Mouse (Mus musculus): ENCODE measurements around the gene Hs1bp3. TPM values are rescaled to one million over a fixed set of nuclear protein-coding genes. Genes with fewer than 3 reads are reported as not detected.

The Hs1bp3 gene
- polyA plus RNA-seq, 1 experiment from 2014 or later: 17.5 TPM

GRCm38 (mm10) chr12:8306432-8306831, 6.8 kb upstream of the Hs1bp3 start:
- Histone ChIP-seq H3K4me2 (no peak overlapping the region), H3K27me3 (peaks cover 73% of the 10 kb centered on the region), H3K9ac (replicated peaks) (no peak overlapping the region), H3K4me3 (replicated peaks) (no peak overlapping the region), H3K36me3 (no peaks in the 10 kb centered on the region), H3K9me3 (no peaks in the 10 kb centered on the region), H3K4me1 (replicated peaks) (peaks cover 21% of the 10 kb centered on the region), H3K27ac (no peak overlapping the region)
- 0 out of 2 replicates have a peak, but pooled peaks have one; percentile 29 for ATAC-seq (ENCODE audit: insufficient number of reproducible peaks, insufficient read depth, low FRiP score, low TSS enrichment, low read depth)
- 6% methylated on average over 5 of the region's 5 CpGs for WGBS

GRCm38 (mm10) chr12:8306910-8307309, 6.3 kb upstream of the Hs1bp3 start:
- Histone ChIP-seq H3K27me3 (peaks cover 73% of the 10 kb centered on the region), H3K4me2 (no peak overlapping the region), H3K27ac (no peak overlapping the region), H3K4me3 (replicated peaks) (no peak overlapping the region), H3K9ac (replicated peaks) (no peak overlapping the region), H3K4me1 (replicated peaks) (peaks cover 16% of the 10 kb centered on the region), H3K36me3 (no peaks in the 10 kb centered on the region), H3K9me3 (no peaks in the 10 kb centered on the region)
- ATAC-seq (ENCODE audit: insufficient number of reproducible peaks, insufficient read depth, low FRiP score, low TSS enrichment, low read depth): no peak
- WGBS: 75% methylated on average over 1 of the region's 1 CpGs

- 43% methylated on average over 17 of the region's 17 CpGs for WGBS
- no peak overlapping the region for H3K4me2 ChIP-seq
- no peak overlapping the region; the same call in 1 of the 2 replicates for H3K9ac ChIP-seq (replicated peaks)
- peaks cover 42% of the 10 kb centered on the region for H3K27me3 ChIP-seq
- no peaks in the 10 kb centered on the region for H3K36me3 ChIP-seq
- no peak overlapping the region for H3K4me3 ChIP-seq (replicated peaks)
- H3K9me3 ChIP-seq: no peaks in the 10 kb centered on the region
- no peak overlapping the region for H3K27ac ChIP-seq
- peaks cover 19% of the 10 kb centered on the region for H3K4me1 ChIP-seq (replicated peaks)
- no peak for ATAC-seq (ENCODE audit: insufficient number of reproducible peaks, insufficient read depth, low FRiP score, low TSS enrichment, low read depth)
Observed at GRCm38 (mm10) chr12:8310992-8311391, 2.2 kb upstream of the Hs1bp3 start.

- H3K27me3 ChIP-seq: peaks cover 36% of the 10 kb centered on the region
- ATAC-seq (ENCODE audit: insufficient number of reproducible peaks, insufficient read depth, low FRiP score, low TSS enrichment, low read depth): no peak
Observed at GRCm38 (mm10) chr12:8312266-8312665, 966 bp upstream of the Hs1bp3 start.

GRCm38 (mm10) chr12:8313773-8314172, 541 bp downstream of the Hs1bp3 start:
- H3K4me3 ChIP-seq (replicated peaks): peak overlapping the region; percentile 63
- peaks cover 32% of the 10 kb centered on the region for H3K27me3 ChIP-seq
- no peaks in the 10 kb centered on the region for H3K9me3 ChIP-seq
- H3K9ac ChIP-seq (replicated peaks): peak overlapping the region; percentile 70
- peak overlapping the region; percentile 80 for H3K4me2 ChIP-seq
- WGBS: 21% methylated on average over 12 of the region's 12 CpGs
- peaks cover 12% of the 10 kb centered on the region for H3K36me3 ChIP-seq
- ATAC-seq (ENCODE audit: insufficient number of reproducible peaks, insufficient read depth, low FRiP score, low TSS enrichment, low read depth): peak; percentile 9; the same call in 1 of the 2 replicates
- H3K27ac ChIP-seq: no peak overlapping the region
- H3K4me1 ChIP-seq (replicated peaks): peaks cover 18% of the 10 kb centered on the region; the same call in 1 of the 2 replicates

More at GRCm38 (mm10) chr12:8312266-8312665, 966 bp upstream of the Hs1bp3 start:
- Histone ChIP-seq H3K9me3 (no peaks in the 10 kb centered on the region), H3K36me3 (no peaks in the 10 kb centered on the region), H3K4me3 (replicated peaks) (no peak overlapping the region), H3K4me2 (no peak overlapping the region), H3K4me1 (replicated peaks) (peaks cover 16% of the 10 kb centered on the region; the same call in 1 of the 2 replicates), H3K27ac (no peak overlapping the region), H3K9ac (replicated peaks) (no peak overlapping the region)
- WGBS: 80% methylated on average over 4 of the region's 4 CpGs

- Histone ChIP-seq H3K4me1 (replicated peaks) (peaks cover 18% of the 10 kb centered on the region; the same call in 1 of the 2 replicates), H3K4me2 (no peak overlapping the region), H3K9ac (replicated peaks) (no peak overlapping the region), H3K4me3 (replicated peaks) (no peak overlapping the region), H3K36me3 (peaks cover 31% of the 10 kb centered on the region), H3K27ac (no peak overlapping the region), H3K27me3 (peaks cover 12% of the 10 kb centered on the region), H3K9me3 (no peaks in the 10 kb centered on the region)
- ATAC-seq (ENCODE audit: insufficient number of reproducible peaks, insufficient read depth, low FRiP score, low TSS enrichment, low read depth): no peak
- WGBS: 93% methylated on average over 5 of the region's 5 CpGs
Observed at GRCm38 (mm10) chr12:8316541-8316940, 3.3 kb downstream of the Hs1bp3 start.

GRCm38 (mm10) chr12:8320084-8320713, 7.0 kb downstream of the Hs1bp3 start:
- Histone ChIP-seq H3K4me1 (replicated peaks) (0 out of 2 replicates have a peak, but pooled peaks cover 8% of the 10 kb centered on the region), H3K4me3 (replicated peaks) (no peak overlapping the region), H3K9me3 (no peaks in the 10 kb centered on the region), H3K27me3 (no peaks in the 10 kb centered on the region), H3K9ac (replicated peaks) (no peak overlapping the region), H3K27ac (no peak overlapping the region), H3K4me2 (no peak overlapping the region), H3K36me3 (peaks cover 62% of the 10 kb centered on the region)
- WGBS: 46% methylated on average over 5 of the region's 5 CpGs
- ATAC-seq (ENCODE audit: insufficient number of reproducible peaks, insufficient read depth, low FRiP score, low TSS enrichment, low read depth): 0 out of 2 replicates have a peak, but pooled peaks have one; percentile 22

GRCm38 (mm10) chr12:8321506-8321905, 8.3 kb downstream of the Hs1bp3 start:
- no peak overlapping the region for H3K27ac ChIP-seq
- WGBS: 94% methylated on average over 10 of the region's 10 CpGs
- H3K4me1 ChIP-seq (replicated peaks): 0 out of 2 replicates have a peak, but pooled peaks cover 8% of the 10 kb centered on the region
- no peak overlapping the region for H3K9ac ChIP-seq (replicated peaks)
- no peak for ATAC-seq (ENCODE audit: insufficient number of reproducible peaks, insufficient read depth, low FRiP score, low TSS enrichment, low read depth)
- no peak overlapping the region for H3K4me2 ChIP-seq
- no peaks in the 10 kb centered on the region for H3K9me3 ChIP-seq
- H3K36me3 ChIP-seq: peaks cover 72% of the 10 kb centered on the region
- H3K4me3 ChIP-seq (replicated peaks): no peak overlapping the region
- no peaks in the 10 kb centered on the region for H3K27me3 ChIP-seq

- no peak for ATAC-seq (ENCODE audit: insufficient number of reproducible peaks, insufficient read depth, low FRiP score, low TSS enrichment, low read depth)
- peaks cover 68% of the 10 kb centered on the region for H3K36me3 ChIP-seq
- no peak overlapping the region for H3K4me3 ChIP-seq (replicated peaks)
- no peaks in the 10 kb centered on the region for H3K9me3 ChIP-seq
- no peaks in the 10 kb centered on the region for H3K27me3 ChIP-seq
- WGBS: 91% methylated on average over 10 of the region's 10 CpGs
- H3K27ac ChIP-seq: no peak overlapping the region
- no peak overlapping the region for H3K4me2 ChIP-seq
- H3K4me1 ChIP-seq (replicated peaks): peaks cover 3% of the 10 kb centered on the region; the same call in 1 of the 2 replicates
- no peak overlapping the region for H3K9ac ChIP-seq (replicated peaks)
Observed at GRCm38 (mm10) chr12:8324086-8324485, 10.9 kb downstream of the Hs1bp3 start.

- Histone ChIP-seq H3K4me2 (no peak overlapping the region), H3K27ac (no peak overlapping the region), H3K36me3 (peaks cover 70% of the 10 kb centered on the region), H3K4me3 (replicated peaks) (no peak overlapping the region), H3K9ac (replicated peaks) (no peak overlapping the region), H3K27me3 (no peaks in the 10 kb centered on the region), H3K4me1 (replicated peaks) (no peaks in the 10 kb centered on the region; the same call in 1 of the 2 replicates), H3K9me3 (no peaks in the 10 kb centered on the region)
- ATAC-seq (ENCODE audit: insufficient number of reproducible peaks, insufficient read depth, low FRiP score, low TSS enrichment, low read depth): no peak
- 93% methylated on average over 13 of the region's 13 CpGs for WGBS
Observed at GRCm38 (mm10) chr12:8325245-8325942, 12.2 kb downstream of the Hs1bp3 start.

GRCm38 (mm10) chr12:8325943-8326522, 12.8 kb downstream of the Hs1bp3 start:
- no peak overlapping the region for H3K4me3 ChIP-seq (replicated peaks)
- ATAC-seq (ENCODE audit: insufficient number of reproducible peaks, insufficient read depth, low FRiP score, low TSS enrichment, low read depth): no peak
- no peaks in the 10 kb centered on the region; the same call in 1 of the 2 replicates for H3K4me1 ChIP-seq (replicated peaks)
- no peak overlapping the region for H3K4me2 ChIP-seq
- 93% methylated on average over 17 of the region's 17 CpGs for WGBS
- H3K9me3 ChIP-seq: no peaks in the 10 kb centered on the region
- H3K27me3 ChIP-seq: no peaks in the 10 kb centered on the region
- H3K36me3 ChIP-seq: peaks cover 75% of the 10 kb centered on the region
- no peak overlapping the region for H3K9ac ChIP-seq (replicated peaks)
- H3K27ac ChIP-seq: no peak overlapping the region
